Mouse (Mus musculus) midbrain, postnatal 0 days (tissue): Measurements from ENCODE around the gene Kcnd1. TPM values are rescaled to one million over a fixed set of nuclear protein-coding genes. Genes with fewer than 3 reads are reported as not detected.

Experiments used
- ATAC-seq: fragments of 200-750 bp; cut with Nextera tagmentation; 2 replicates; pipeline ENCODE4 v1.8.0; 2017; ENCODE audit warnings: moderate number of reproducible peaks, mild to moderate bottlenecking, moderate TSS enrichment, moderate library complexity; ENCODE audit not compliant: low FRiP score
- DNase-seq: peaks from one replicate; pipeline ENCODE4 v3.0.0-alpha.2; 2015; ENCODE audit warnings: low spot score
- H3K27ac ChIP-seq: fragments of 300-500 bp; sonication (generic); 2 replicates; pipeline ENCODE4 v1.5.1; 2014; ENCODE audit warnings: low read depth, mild to moderate bottlenecking, low read length, mixed read lengths
- H3K27me3 ChIP-seq: fragments of 300-500 bp; sonication (generic); 2 replicates; pipeline ENCODE4 v1.6.1; 2014; ENCODE audit warnings: low read length, control low read depth, mixed read lengths; ENCODE audit not compliant: insufficient read depth
- H3K36me3 ChIP-seq: fragments of 300-500 bp; sonication (generic); 2 replicates; pipeline ENCODE4 v1.6.1; 2014; ENCODE audit warnings: low read length, control low read depth, mixed read lengths; ENCODE audit not compliant: insufficient read depth
- H3K4me1 ChIP-seq: fragments of 300-500 bp; sonication (generic); 2 replicates; pipeline ENCODE4 v1.6.1; 2014; ENCODE audit warnings: mild to moderate bottlenecking, control low read depth, antibody characterized with exemption, low read length, mixed read lengths; ENCODE audit not compliant: insufficient read depth
- H3K4me2 ChIP-seq: fragments of 300-500 bp; sonication (generic); 2 replicates; pipeline ENCODE4 v1.6.1; 2014; ENCODE audit warnings: low read depth, mild to moderate bottlenecking, low read length, mixed read lengths; ENCODE audit not compliant: poor library complexity, severe bottlenecking
- H3K4me3 ChIP-seq: fragments of 300-500 bp; sonication (generic); 2 replicates; pipeline ENCODE4 v1.5.1; 2014; ENCODE audit warnings: low read depth, mild to moderate bottlenecking, low read length, moderate library complexity
- H3K9ac ChIP-seq: fragments of 300-500 bp; sonication (generic); replicated peaks from 2 replicates; pipeline ENCODE4 v1.6.1; 2014; ENCODE audit warnings: mild to moderate bottlenecking, low read length, moderate library complexity, mixed read lengths; ENCODE audit not compliant: poor library complexity, severe bottlenecking
- H3K9me3 ChIP-seq: fragments of 300-500 bp; sonication (generic); 2 replicates; pipeline ENCODE4 v1.6.1; 2016; ENCODE audit warnings: low read length, control low read depth
- CTCF ChIP-seq: IDR thresholded peaks from 2 replicates; pipeline ENCODE4 v1.5.1; 2016; ENCODE audit warnings: antibody characterized with exemption, mild to moderate bottlenecking
- WGBS: fragments of 180-500 bp; shearing (Covaris S2); extraction: QIAGEN DNeasy Blood & Tissue Kit; methylation state at CpG from one replicate; pipeline ENCODE4 v1.1.7; 2014; 5-methylcytosine and 5-hydroxymethylcytosine counted together
- microRNA counts: library from miRNA; unstranded; fragments of <30 nt; microRNA quantifications from one replicate; lab custom pipeline; 2015
- microRNA-seq: library from miRNA; unstranded; fragments of <30 nt; microRNA quantifications from one replicate; pipeline ENCODE4, GENCODE M21; 2016; ENCODE audit warnings: borderline number of aligned reads
- polyA plus RNA-seq: library from polyadenylated mRNA; unstranded; fragments of >200 nt; fragmentation: Nextera tagmentation; extraction: Ambion mirVana; gene quantifications from 2 replicates; pipeline ENCODE4 v1.2.1, GENCODE M21; 2015
- total RNA-seq: library from RNA; depleted of rRNA; stranded (reverse); fragments of >200 nt; gene quantifications from 2 replicates; pipeline ENCODE4 v1.2.3, GENCODE M21; 2014; rRNA removed

Gene Kcnd1
- total and polyA plus RNA-seq, 2 experiments from 2014 or later, result 5.2 to 5.3 TPM

DNA sequence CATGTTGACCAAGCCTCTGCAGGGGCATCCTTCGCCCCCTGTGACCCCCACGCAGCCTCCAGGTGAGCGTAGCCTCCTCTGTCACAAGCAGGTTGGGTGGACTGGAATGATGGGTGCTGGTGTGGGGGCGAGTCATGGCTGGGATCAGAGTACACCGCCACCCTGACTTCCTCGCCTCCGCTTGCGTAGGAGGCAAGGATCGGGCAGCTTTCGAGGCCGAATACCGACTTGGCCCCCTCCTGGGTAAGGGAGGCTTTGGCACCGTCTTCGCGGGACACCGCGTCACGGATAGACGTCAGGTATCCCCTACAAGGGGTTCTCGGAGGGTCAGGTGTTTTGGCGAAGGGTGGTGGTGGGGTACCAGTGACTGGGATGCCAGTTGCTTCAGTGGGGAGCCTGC is 56.4 kb downstream of the Kcnd1 start:
- H3K9ac ChIP-seq, result peak overlapping the region; percentile 55
- no peak for DNase-seq
- no peaks in the 10 kb centered on the region for H3K27me3 ChIP-seq
- ATAC-seq, result peak; percentile 28; the same call in 1 of the 2 replicates
- 0 out of 2 replicates have a peak, but pooled peaks cover 6% of the 10 kb centered on the region for H3K36me3 ChIP-seq
- peak overlapping the region; percentile 32; the same call in 1 of the 2 replicates for H3K27ac ChIP-seq
- no peaks in the 10 kb centered on the region for H3K4me1 ChIP-seq
- peak overlapping the region; percentile 51 for H3K4me3 ChIP-seq
- no peak for TF ChIP-seq CTCF
- H3K4me2 ChIP-seq, result peak overlapping the region; percentile 58
- no peaks in the 10 kb centered on the region for H3K9me3 ChIP-seq
- WGBS, result 20% methylated on average over 21 of the region's 21 CpGs

DNA sequence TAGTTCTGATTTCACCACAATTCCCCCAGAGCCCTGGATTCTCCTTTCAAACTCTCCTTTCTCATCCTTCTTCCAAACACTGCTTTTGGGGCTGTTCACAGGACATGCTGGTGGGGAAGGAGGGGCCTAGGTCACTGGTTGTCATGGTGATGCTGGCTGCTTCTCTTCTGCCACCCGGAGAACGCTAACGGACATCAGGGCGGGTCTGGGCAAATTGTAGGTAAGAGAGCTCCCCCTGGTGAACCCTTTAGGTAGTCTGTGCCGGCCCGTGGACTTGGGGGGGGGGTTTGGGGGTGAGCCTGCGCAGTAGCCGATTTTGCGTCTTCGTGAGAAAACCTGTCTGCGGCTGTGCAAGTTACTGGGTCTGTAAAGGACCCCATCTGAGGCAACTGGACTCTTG is 57.7 kb downstream of the Kcnd1 start:
- Histone ChIP-seq H3K36me3 (no peaks in the 10 kb centered on the region), H3K4me1 (no peaks in the 10 kb centered on the region), H3K27ac (no peak overlapping the region), H3K4me2 (peak overlapping the region; percentile 58), H3K9me3 (no peaks in the 10 kb centered on the region), H3K27me3 (no peaks in the 10 kb centered on the region), H3K9ac (no peak overlapping the region), H3K4me3 (peak overlapping the region; percentile 51)
- TF ChIP-seq CTCF, result peak; percentile 71
- peak; percentile 84 for DNase-seq
- WGBS, result 18% methylated on average over 11 of the region's 11 CpGs
- ATAC-seq, result peak; percentile 53

- WGBS, result 17% methylated on average over 42 of the region's 49 CpGs
- DNase-seq (peak; percentile 93), ATAC-seq (peak; percentile 89)
- peak within 1 kb of the TSS; percentile 50 for H3K9ac ChIP-seq
- no peaks in the 10 kb centered on the region for H3K9me3 ChIP-seq
- no peaks in the 10 kb centered on the region for H3K4me1 ChIP-seq
- peak within 1 kb of the TSS; percentile 55 for H3K4me2 ChIP-seq
- no peaks in the 10 kb centered on the region for H3K27me3 ChIP-seq
- peak within 1 kb of the TSS; percentile 82 for H3K27ac ChIP-seq
- H3K36me3 ChIP-seq, result no peaks in the 10 kb centered on the region
- peak; percentile 54 for TF ChIP-seq CTCF
- H3K4me3 ChIP-seq, result peak within 1 kb of the TSS; percentile 49
These were observed 61.9 kb downstream of the Kcnd1 start, which contains the start of gene Slc35a2 for GRCm38 (mm10) chrX:7883841-7884567. TSS of gene Slc35a2 (plus strand) at chrX:7884028.

MicroRNAs within 50 kb of the gene (microRNA counts, 519-probe panel; counts per million panel counts)
- 4,101 counts per million, percentile 82 among the panel's probes with 10 or more counts for microRNA mmu-miR-1198 (lab: Ali Mortazavi, UCI)

Small RNAs within 50 kb of the gene (microRNA-seq; reads per million reads assigned to microRNA genes)
- gene Mir1198, result 55.6 reads per million, percentile 38 among the genes with 10 or more reads in this experiment

Other genes starting within 250 kb of the Kcnd1 start
- 0.16 TPM in 1 of 2 replicates, not detected in the other for gene Foxp3, start 248.6 kb upstream of the Kcnd1 start, total RNA-seq
- 0.30 TPM in 1 of 2 replicates, not detected in the other for gene Foxp3, start 248.6 kb upstream of the Kcnd1 start, polyA plus RNA-seq
- gene Ppp1r3f, start 248.0 kb upstream of the Kcnd1 start, total RNA-seq, result 19.4 and 27.3 TPM in 2 replicates
- 8.4 and 9.4 TPM in 2 replicates for gene Ppp1r3f, start 248.0 kb upstream of the Kcnd1 start, polyA plus RNA-seq
- 29.6 and 32.3 TPM in 2 replicates for gene Ccdc22, start 216.8 kb upstream of the Kcnd1 start, total RNA-seq
- gene Ccdc22, start 216.8 kb upstream of the Kcnd1 start, polyA plus RNA-seq, result 19.9 and 20.0 TPM in 2 replicates
- 0.05 and 1.0 TPM in 2 replicates for gene Cacna1f, start 215.2 kb upstream of the Kcnd1 start, total RNA-seq
- 0.16 and 0.20 TPM in 2 replicates for gene Cacna1f, start 215.2 kb upstream of the Kcnd1 start, polyA plus RNA-seq
- 431 and 492 TPM in 2 replicates for gene Syp, start 183.8 kb upstream of the Kcnd1 start, total RNA-seq
- gene Syp, start 183.8 kb upstream of the Kcnd1 start, polyA plus RNA-seq, result 329 and 360 TPM in 2 replicates
- gene Prickle3, start 165.0 kb upstream of the Kcnd1 start, total RNA-seq, result 0.99 and 1.6 TPM in 2 replicates
- 1.1 and 1.3 TPM in 2 replicates for gene Prickle3, start 165.0 kb upstream of the Kcnd1 start, polyA plus RNA-seq
- 9.1 and 16.4 TPM in 2 replicates for gene Plp2, start 150.9 kb upstream of the Kcnd1 start, total RNA-seq
- 18.9 and 20.0 TPM in 2 replicates for gene Plp2, start 150.9 kb upstream of the Kcnd1 start, polyA plus RNA-seq
- not detected in 2 replicates for gene Magix, start 141.0 kb upstream of the Kcnd1 start, total RNA-seq
- 0.07 and 0.13 TPM in 2 replicates for gene Magix, start 141.0 kb upstream of the Kcnd1 start, polyA plus RNA-seq
- 11.9 and 25.1 TPM in 2 replicates for gene Gpkow, start 125.2 kb upstream of the Kcnd1 start, total RNA-seq
- 41.6 and 42.3 TPM in 2 replicates for gene Gpkow, start 125.2 kb upstream of the Kcnd1 start, polyA plus RNA-seq
- gene Wdr45, start 108.0 kb upstream of the Kcnd1 start, total RNA-seq, result 34.6 and 42.0 TPM in 2 replicates
- 27.2 and 30.5 TPM in 2 replicates for gene Wdr45, start 108.0 kb upstream of the Kcnd1 start, polyA plus RNA-seq
- gene Gm45208, start 100.0 kb upstream of the Kcnd1 start, total RNA-seq, result 0.71 TPM in 1 of 2 replicates, not detected in the other
- not detected in 2 replicates for gene Gm45208, start 100.0 kb upstream of the Kcnd1 start, polyA plus RNA-seq
- 110 and 134 TPM in 2 replicates for gene Praf2, start 93.8 kb upstream of the Kcnd1 start, total RNA-seq
- 136 and 146 TPM in 2 replicates for gene Praf2, start 93.8 kb upstream of the Kcnd1 start, polyA plus RNA-seq
- gene Ccdc120, start 71.4 kb upstream of the Kcnd1 start, total RNA-seq, result 272 and 352 TPM in 2 replicates
- 64.9 and 71.6 TPM in 2 replicates for gene Ccdc120, start 71.4 kb upstream of the Kcnd1 start, polyA plus RNA-seq
- gene Tfe3, start 59.7 kb upstream of the Kcnd1 start, total RNA-seq, result 21.0 and 22.3 TPM in 2 replicates
- gene Tfe3, start 59.7 kb upstream of the Kcnd1 start, polyA plus RNA-seq, result 20.0 and 21.0 TPM in 2 replicates
- 27.2 and 36.3 TPM in 2 replicates for gene Gripap1, start 32.5 kb upstream of the Kcnd1 start, total RNA-seq
- gene Gripap1, start 32.5 kb upstream of the Kcnd1 start, polyA plus RNA-seq, result 63.9 and 68.4 TPM in 2 replicates
- gene Otud5, start 19.1 kb downstream of the Kcnd1 start, total RNA-seq, result 61.2 and 68.3 TPM in 2 replicates
- 37.0 and 39.6 TPM in 2 replicates for gene Otud5, start 19.1 kb downstream of the Kcnd1 start, polyA plus RNA-seq
- 12.7 and 17.4 TPM in 2 replicates for gene Pim2, start 56.0 kb downstream of the Kcnd1 start, total RNA-seq
- 20.4 and 20.9 TPM in 2 replicates for gene Pim2, start 56.0 kb downstream of the Kcnd1 start, polyA plus RNA-seq
- 50.2 and 67.0 TPM in 2 replicates for gene Slc35a2, start 61.7 kb downstream of the Kcnd1 start, total RNA-seq
- 42.9 and 46.2 TPM in 2 replicates for gene Slc35a2, start 61.7 kb downstream of the Kcnd1 start, polyA plus RNA-seq
- gene Pqbp1, start 77.0 kb downstream of the Kcnd1 start, total RNA-seq, result 136 and 143 TPM in 2 replicates
- gene Pqbp1, start 77.0 kb downstream of the Kcnd1 start, polyA plus RNA-seq, result 232 and 234 TPM in 2 replicates
- gene Timm17b, start 77.1 kb downstream of the Kcnd1 start, total RNA-seq, result 42.6 and 43.4 TPM in 2 replicates
- 141 and 145 TPM in 2 replicates for gene Timm17b, start 77.1 kb downstream of the Kcnd1 start, polyA plus RNA-seq
- gene Gm10491, start 85.5 kb downstream of the Kcnd1 start, total RNA-seq, result not detected in 2 replicates
- not detected in 2 replicates for gene Gm10491, start 85.5 kb downstream of the Kcnd1 start, polyA plus RNA-seq
- not detected in 2 replicates for gene Gm10490, start 87.3 kb downstream of the Kcnd1 start, total RNA-seq
- not detected in 2 replicates for gene Gm10490, start 87.3 kb downstream of the Kcnd1 start, polyA plus RNA-seq
- 111 and 161 TPM in 2 replicates for gene Pcsk1n, start 97.5 kb downstream of the Kcnd1 start, total RNA-seq
- gene Pcsk1n, start 97.5 kb downstream of the Kcnd1 start, polyA plus RNA-seq, result 534 and 561 TPM in 2 replicates
- gene Eras, start 106.3 kb downstream of the Kcnd1 start, total RNA-seq, result not detected in 2 replicates
- not detected in 2 replicates for gene Eras, start 106.3 kb downstream of the Kcnd1 start, polyA plus RNA-seq
- gene Hdac6, start 125.6 kb downstream of the Kcnd1 start, total RNA-seq, result 103 and 111 TPM in 2 replicates
- gene Hdac6, start 125.6 kb downstream of the Kcnd1 start, polyA plus RNA-seq, result 65.5 and 68.3 TPM in 2 replicates
- gene Gata1, start 155.8 kb downstream of the Kcnd1 start, total RNA-seq, result not detected in 2 replicates
- not detected in 2 replicates for gene Gata1, start 155.8 kb downstream of the Kcnd1 start, polyA plus RNA-seq
- 2.4 TPM in 1 of 2 replicates, not detected in the other for gene Glod5, start 196.2 kb downstream of the Kcnd1 start, total RNA-seq
- 0.81 and 1.1 TPM in 2 replicates for gene Glod5, start 196.2 kb downstream of the Kcnd1 start, polyA plus RNA-seq